Mouse (Mus musculus) megakaryocyte progenitor cell, adult 5-6 weeks (primary cell): ENCODE measurements around the gene Syt3. TPM values are rescaled to one million over a fixed set of nuclear protein-coding genes. Genes with fewer than 3 reads are reported as not detected.
A peak's percentile ranks its signal among the peaks of the same experiment; 100 is the strongest.

ENCODE experiments used
- ATAC-seq: replicated peaks from 2 replicates; pipeline ENCODE4 v1.8.0; 2016; ENCODE audit warnings: mild to moderate bottlenecking, moderate TSS enrichment, inconsistent platforms; ENCODE audit not compliant: poor library complexity
- total RNA-seq, 2 experiments: library from RNA; stranded (forward) in 1 of 2; stranded (reverse) in 1 of 2; fragments of 157-497, 149-512 nt in 1 of 2; fragments of 200-1000 nt in 1 of 2; gene quantifications; 2 replicates each; pipeline versions ENCODE4 v1.2.3 to v1.2.4; 2015 to 2017

The Syt3 gene
- total RNA-seq, 2 experiments from 2014 or later, result 0.12 to 0.22 TPM

- peak; percentile 49 for ATAC-seq
Measured at GRCm38 (mm10) chr7:44401673-44402072, 17.8 kb downstream of the Syt3 start.

GRCm38 (mm10) chr7:44405346-44406014, 21.6 kb downstream of the Syt3 start:
- peak; percentile 81 for ATAC-seq

GRCm38 (mm10) chr7:44406015-44406355, 22.1 kb downstream of the Syt3 start:
- ATAC-seq, result no peak

- ATAC-seq, result no peak
Measured at GRCm38 (mm10) chr7:44411144-44411543, 27.2 kb downstream of the Syt3 start.

- no peak for ATAC-seq
Measured at GRCm38 (mm10) chr7:44413307-44413706, 29.4 kb downstream of the Syt3 start.

GRCm38 (mm10) chr7:44427666-44428065, 43.8 kb downstream of the Syt3 start:
- ATAC-seq, result no peak

- ATAC-seq, result no peak
Measured at GRCm38 (mm10) chr7:44428171-44428950, 44.5 kb downstream of the Syt3 start.

GRCm38 (mm10) chr7:44428968-44429521, 45.1 kb downstream of the Syt3 start, which contains the start of gene Lrrc4b:
Lrrc4b (plus strand) TSS chr7:44429018.
- ATAC-seq, result no peak

GRCm38 (mm10) chr7:44429534-44430488, 45.9 kb downstream of the Syt3 start:
- ATAC-seq, result peak; percentile 43

- no peak for ATAC-seq
Measured at GRCm38 (mm10) chr7:44432550-44432949, 48.6 kb downstream of the Syt3 start.

GRCm38 (mm10) chr7:44433371-44433770, 49.5 kb downstream of the Syt3 start:
- peak; percentile 62 for ATAC-seq

- ATAC-seq, result no peak
Measured at GRCm38 (mm10) chr7:44434089-44434488, 50.2 kb downstream of the Syt3 start.

- ATAC-seq, result no peak
Measured at GRCm38 (mm10) chr7:44435796-44436195, 51.9 kb downstream of the Syt3 start.

GRCm38 (mm10) chr7:44436267-44436666, 52.4 kb downstream of the Syt3 start:
- peak; percentile 57; the same call in 1 of the 2 replicates for ATAC-seq

GRCm38 (mm10) chr7:44437188-44437587, 53.3 kb downstream of the Syt3 start:
- ATAC-seq, result no peak

- ATAC-seq, result no peak
Measured at GRCm38 (mm10) chr7:44437933-44438332, 54.0 kb downstream of the Syt3 start.

GRCm38 (mm10) chr7:44439696-44440095, 55.8 kb downstream of the Syt3 start:
- no peak for ATAC-seq

GRCm38 (mm10) chr7:44440479-44440878, 56.6 kb downstream of the Syt3 start:
- no peak for ATAC-seq

GRCm38 (mm10) chr7:44441180-44441579, 57.3 kb downstream of the Syt3 start:
- ATAC-seq, result no peak

GRCm38 (mm10) chr7:44441648-44442109, 57.8 kb downstream of the Syt3 start:
- no peak for ATAC-seq

GRCm38 (mm10) chr7:44442407-44442821, 58.5 kb downstream of the Syt3 start:
- no peak for ATAC-seq
